Mouse (Mus musculus) left cerebral cortex, adult 2 months (tissue): ENCODE measurements around the gene Atp4a. TPM values are rescaled to one million over a fixed set of nuclear protein-coding genes. Genes with fewer than 3 reads are reported as not detected.

Experiments used
- DNase-seq, 2 experiments: peaks; one replicate each; pipeline ENCODE4 v3.0.0; 2021 to 2022; ENCODE audit warnings: low spot score in 2 of 2, mixed read lengths in 1 of 2; ENCODE audit errors: extremely low spot score in 1 of 2
- H3K27ac ChIP-seq: fragments of 200-600 bp; 2 replicates; pipeline ENCODE4 v1.8.1; 2022
- H3K4me3 ChIP-seq: fragments of 200-600 bp; 2 replicates; pipeline ENCODE4 v1.8.1; 2022
- CTCF ChIP-seq: fragments of 200-600 bp; IDR thresholded peaks from 2 replicates; pipeline ENCODE4 v1.8.1; 2022; ENCODE audit warnings: antibody characterized with exemption, mild to moderate bottlenecking, moderate library complexity
- intact Hi-C: fragments of 180-260 bp; cut with DNase I; formaldehyde crosslinking; loops from one replicate; pipeline ENCODE4 v1.15.1; 2025
- total RNA-seq, 2 experiments: library from RNA; stranded (reverse); gene quantifications; 2 replicates each; pipeline ENCODE4 v1.2.3; 2021

Atp4a gene
- total RNA-seq, 2 experiments from 2014 or later = 0.70 TPM

DNA sequence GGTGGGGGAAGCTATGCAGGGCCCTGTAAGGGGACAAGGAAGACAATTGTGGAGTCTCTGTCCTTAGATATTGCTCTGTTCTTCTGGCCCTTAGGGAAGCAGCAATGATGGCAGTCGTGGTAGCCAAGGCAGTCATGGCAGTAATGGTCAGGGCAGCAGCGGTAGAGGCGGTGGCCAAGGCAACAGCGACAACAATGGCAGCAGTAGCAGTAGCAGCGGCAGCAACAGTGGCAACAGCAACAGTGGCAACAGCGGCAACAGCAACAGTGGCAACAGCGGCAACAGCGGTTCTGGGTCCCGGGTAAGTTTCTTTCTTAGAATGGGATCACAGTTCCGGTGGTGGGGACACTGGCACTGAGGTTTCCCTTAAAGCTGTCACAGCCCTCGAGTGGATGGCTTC, 53.2 kb downstream of the Atp4a start:
- Histone ChIP-seq H3K4me3 (no peak overlapping the region), H3K27ac (no peak overlapping the region)
- intact Hi-C loops = loop anchor here (5.0 kb wide), 1 partner anchor 83 kb away; no protein-coding TSS in a partner anchor
- no peak for DNase-seq
- TF ChIP-seq CTCF = no peak

DNA sequence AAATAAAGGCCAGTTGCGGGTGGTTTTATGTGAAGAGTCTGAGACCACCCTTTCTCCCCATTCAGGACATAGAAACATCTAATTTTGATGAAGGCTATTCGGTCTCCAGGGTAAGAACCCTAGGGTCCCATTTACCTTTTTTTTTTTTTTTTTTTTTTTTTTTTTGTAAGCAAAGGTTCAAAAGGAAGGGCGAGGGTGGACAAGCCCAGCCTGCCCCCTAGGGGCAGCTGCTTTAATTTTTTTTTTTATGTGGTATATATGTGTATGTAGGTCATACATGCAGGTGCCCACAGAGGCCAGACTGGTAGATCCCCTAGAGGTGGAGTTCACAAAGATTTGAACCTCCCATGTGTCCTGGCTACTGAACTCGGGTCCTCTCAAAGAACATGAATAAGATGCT, 54.4 kb downstream of the Atp4a start:
- Histone ChIP-seq H3K27ac (no peak overlapping the region), H3K4me3 (no peak overlapping the region)
- no peak; the same call in none of the 2 replicates for TF ChIP-seq CTCF
- intact Hi-C loops = loop anchor here (5.0 kb wide), 1 partner anchor 84 kb away; no protein-coding TSS in a partner anchor
- DNase-seq = no peak

DNA sequence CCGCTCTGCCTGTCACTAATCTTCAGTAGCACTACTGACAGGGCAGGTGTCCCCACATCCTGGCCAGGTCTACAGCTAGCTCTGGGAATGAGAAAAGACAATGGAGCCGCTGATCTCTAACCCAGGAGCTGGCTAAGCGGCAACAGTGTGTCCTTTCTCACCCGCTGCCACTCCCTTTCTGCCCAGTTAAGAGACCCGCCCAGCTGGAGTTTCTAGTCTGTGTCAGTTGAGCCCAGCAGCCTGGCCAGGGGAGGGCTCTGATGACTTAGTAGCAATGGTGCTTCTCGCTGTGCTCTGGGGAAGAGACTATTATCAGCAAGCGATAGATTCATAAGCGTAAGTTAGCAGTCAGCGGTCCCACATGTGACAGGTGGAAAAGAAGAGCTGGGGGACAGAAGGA, 57.2 kb downstream of the Atp4a start:
- TF ChIP-seq CTCF = no peak
- intact Hi-C loops = loop anchor here (5.0 kb wide), 1 partner anchor 87 kb away; no protein-coding TSS in a partner anchor
- no peak for DNase-seq
- Histone ChIP-seq H3K27ac (no peak overlapping the region), H3K4me3 (no peak overlapping the region)

Other genes with a start within 250 kb of the Atp4a start
- gene Prodh2, start 218.6 kb upstream of the Atp4a start, total RNA-seq = not detected
- gene Arhgap33, start 177.1 kb upstream of the Atp4a start, total RNA-seq = 100 to 1,000 TPM; 182 to 220 TPM
- gene Hspb6, start 160.0 kb upstream of the Atp4a start, total RNA-seq = 1 to 10 TPM; 4.4 to 5.0 TPM
- 1 to 10 TPM; 4.9 to 5.2 TPM for gene Proser3, start 159.9 kb upstream of the Atp4a start, total RNA-seq
- 10 to 100 TPM; 42.9 to 43.2 TPM for gene Lin37, start 152.4 kb upstream of the Atp4a start, total RNA-seq
- gene U2af1l4, start 148.9 kb upstream of the Atp4a start, total RNA-seq = 10 to 100 TPM; 67.4 to 74.4 TPM
- 1 to 10 TPM; 6.4 to 8.8 TPM for gene Gm49396, start 148.9 kb upstream of the Atp4a start, total RNA-seq
- 10 to 100 TPM; 84.9 to 93.8 TPM for gene Psenen, start 148.6 kb upstream of the Atp4a start, total RNA-seq
- 1 to 10 TPM; 3.8 to 6.6 TPM for gene Igflr1, start 146.8 kb upstream of the Atp4a start, total RNA-seq
- gene Kmt2b, start 123.5 kb upstream of the Atp4a start, total RNA-seq = 10 to 100 TPM; 53.4 to 57.4 TPM
- not detected for gene Zbtb32, start 113.3 kb upstream of the Atp4a start, total RNA-seq
- gene Upk1a, start 99.4 kb upstream of the Atp4a start, total RNA-seq = under 1 TPM; 0.48 to 0.96 TPM
- gene Cox6b1, start 86.1 kb upstream of the Atp4a start, total RNA-seq = 100 to 1,000 TPM; 565 to 587 TPM
- gene Etv2, start 76.4 kb upstream of the Atp4a start, total RNA-seq = not detected
- 10 to 100 TPM; 67.7 to 67.8 TPM for gene Rbm42, start 61.9 kb upstream of the Atp4a start, total RNA-seq
- gene Haus5, start 47.2 kb upstream of the Atp4a start, total RNA-seq = 1 to 10 TPM; 4.7 to 5.2 TPM
- gene Pmis2, start 40.6 kb upstream of the Atp4a start, total RNA-seq = not detected
- not detected for gene 2200002J24Rik, start 13.3 kb upstream of the Atp4a start, total RNA-seq
- gene Tmem147, start 17.3 kb downstream of the Atp4a start, total RNA-seq = 100 to 1,000 TPM; 119 to 127 TPM
- not detected for gene Gapdhs, start 31.5 kb downstream of the Atp4a start, total RNA-seq
- 1 to 10 TPM; 7.8 to 8.7 TPM for gene Sbsn, start 39.3 kb downstream of the Atp4a start, total RNA-seq
- gene Dmkn, start 51.5 kb downstream of the Atp4a start, total RNA-seq = 1 to 10 TPM; 1.9 to 2.1 TPM
- not detected for gene Krtdap, start 75.7 kb downstream of the Atp4a start, total RNA-seq
- not detected for gene Ffar2, start 111.6 kb downstream of the Atp4a start, total RNA-seq
- gene Ffar3, start 144.0 kb downstream of the Atp4a start, total RNA-seq = not detected
- not detected for gene Ffar1, start 149.4 kb downstream of the Atp4a start, total RNA-seq
- not detected for gene Cd22, start 168.1 kb downstream of the Atp4a start, total RNA-seq
- gene Mag, start 202.7 kb downstream of the Atp4a start, total RNA-seq = 10 to 100 TPM; 91.1 to 93.1 TPM
- gene Hamp2, start 212.5 kb downstream of the Atp4a start, total RNA-seq = not detected
- not detected for gene Hamp, start 231.8 kb downstream of the Atp4a start, total RNA-seq
- gene Usf2, start 244.6 kb downstream of the Atp4a start, total RNA-seq = 100 to 1,000 TPM; 131 to 134 TPM